Mouse (Mus musculus) frontal cortex, postnatal 25 days (tissue): ENCODE measurements at regions not wholly inside any gene's neighbourhood (a gene's known extent, or its start where the extent isn't known, plus 50 kb on each side); places are given as distances from the start of the nearest gene placed in this dataset.

Experiments
- DNase-seq, 2 experiments: peaks; one replicate each; pipeline ENCODE4 v3.0.0; 2022; ENCODE audit warnings: low spot score in 2 of 2

DNA sequence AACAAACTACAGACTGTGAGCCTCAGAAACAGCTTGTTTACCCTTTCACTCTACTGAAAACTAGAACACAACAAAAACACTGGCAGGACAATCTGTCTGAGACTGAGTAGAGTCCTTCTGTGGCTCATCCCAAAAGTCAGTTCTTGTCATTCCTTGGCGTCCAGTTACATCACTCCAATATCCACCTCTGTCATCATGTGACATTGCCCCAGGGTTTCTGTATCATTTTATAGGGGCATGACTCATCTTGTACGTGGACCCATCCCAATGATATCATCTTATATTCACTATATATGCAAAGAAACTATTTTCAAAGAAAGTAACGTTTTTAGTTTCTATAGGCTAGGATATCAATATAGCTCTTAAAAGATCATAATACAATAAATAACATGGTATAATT is 152.3 kb downstream of the Dkk2 start:
- no peak for DNase-seq

DNA sequence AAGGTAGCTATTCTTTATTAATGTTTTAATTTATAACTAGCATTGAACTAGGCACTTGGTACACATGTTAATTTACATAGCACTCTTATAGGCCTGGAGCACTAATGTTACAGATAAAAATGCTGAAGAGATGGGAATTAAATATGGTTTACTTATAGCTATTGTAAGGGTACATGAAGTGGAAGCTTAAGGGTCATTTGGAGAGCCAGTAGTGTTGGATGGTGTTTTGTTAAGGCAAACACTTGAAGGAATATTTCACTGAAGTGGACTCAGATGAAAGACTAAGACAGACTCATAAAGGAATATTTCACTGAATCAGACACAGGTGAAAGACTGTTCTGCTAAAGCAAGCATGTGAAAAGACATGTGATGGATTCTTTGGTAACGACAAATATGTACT is 172.7 kb downstream of the Dkk2 start:
- DNase-seq = no peak

DNA sequence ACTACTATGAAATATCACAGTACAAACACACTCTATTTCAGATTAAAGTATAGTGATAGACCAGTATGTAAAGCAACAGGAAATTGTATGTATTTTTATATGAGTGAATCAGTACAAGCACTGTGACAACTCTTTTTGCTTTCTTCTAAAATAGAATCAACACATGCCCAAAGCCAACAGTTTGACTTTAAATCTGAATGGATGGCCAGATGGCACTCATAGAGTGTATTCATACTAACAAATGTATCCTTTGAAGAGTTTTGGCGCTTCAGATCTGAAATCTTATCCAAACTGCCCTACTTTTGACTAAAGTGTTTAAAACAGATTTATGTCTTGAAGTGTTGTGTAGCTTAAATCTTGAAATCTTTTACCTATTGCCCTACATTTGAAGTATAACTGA is 184.5 kb downstream of the Dkk2 start:
- no peak for DNase-seq

DNA sequence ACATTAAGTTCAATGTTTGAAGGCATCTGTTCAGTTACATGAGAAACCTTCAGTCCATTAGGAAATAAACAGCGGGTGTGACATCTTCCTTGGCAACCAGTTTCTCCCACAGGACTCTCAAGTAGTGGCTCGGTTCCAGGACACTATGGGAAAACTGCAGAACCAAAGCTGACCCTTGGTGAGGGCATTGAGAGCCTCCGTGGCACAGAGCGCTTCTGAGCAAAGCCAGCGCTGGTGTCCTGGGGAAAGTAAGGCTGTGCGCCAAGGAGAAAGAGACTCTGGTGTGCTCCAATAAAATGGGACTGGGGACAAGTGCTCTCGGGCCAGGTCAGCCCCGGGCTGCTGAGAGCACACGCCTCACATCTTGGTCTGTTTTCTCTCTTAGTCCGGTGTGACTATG is 189.7 kb downstream of the Dkk2 start:
- DNase-seq = no peak

DNA sequence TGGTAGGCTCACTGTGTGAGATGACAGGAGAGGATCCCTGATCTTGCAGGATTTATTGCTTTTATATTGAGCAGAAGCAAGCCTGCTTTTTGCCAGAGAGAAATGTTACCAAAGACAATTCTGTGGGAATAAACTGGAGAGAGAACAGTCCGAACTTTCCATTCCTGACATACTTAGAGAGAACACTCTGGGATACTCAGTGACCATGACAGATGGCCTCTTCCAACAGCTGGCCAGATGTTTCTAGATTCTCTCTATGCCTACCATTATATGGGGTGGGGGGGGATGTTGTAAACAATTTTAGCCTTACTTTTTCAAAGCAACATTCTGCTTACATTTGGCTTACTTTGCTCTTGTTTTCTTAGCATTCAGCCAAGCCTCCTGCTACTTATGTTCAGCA is 192.7 kb downstream of the Dkk2 start:
- no peak for DNase-seq

DNA sequence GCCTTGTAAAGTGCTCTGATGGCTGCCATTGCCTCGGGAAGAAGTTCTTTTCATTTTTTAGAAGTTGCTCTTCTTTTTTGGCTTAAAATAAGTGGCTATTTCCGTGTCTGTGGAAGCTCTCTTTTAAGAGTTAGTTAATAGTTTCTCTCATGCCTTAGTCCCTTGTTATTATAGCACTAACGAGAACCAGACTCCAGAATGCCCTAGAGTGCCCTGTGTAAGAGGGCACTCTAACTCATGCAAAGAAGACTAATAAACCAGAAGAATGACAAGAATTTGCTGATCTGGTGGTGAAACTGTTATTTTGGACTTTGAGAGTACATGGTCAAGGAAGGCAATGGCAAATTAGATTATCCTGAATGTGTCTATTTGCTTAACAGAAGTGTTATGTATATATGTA is 202.6 kb downstream of the Dkk2 start:
- DNase-seq = no peak

DNA sequence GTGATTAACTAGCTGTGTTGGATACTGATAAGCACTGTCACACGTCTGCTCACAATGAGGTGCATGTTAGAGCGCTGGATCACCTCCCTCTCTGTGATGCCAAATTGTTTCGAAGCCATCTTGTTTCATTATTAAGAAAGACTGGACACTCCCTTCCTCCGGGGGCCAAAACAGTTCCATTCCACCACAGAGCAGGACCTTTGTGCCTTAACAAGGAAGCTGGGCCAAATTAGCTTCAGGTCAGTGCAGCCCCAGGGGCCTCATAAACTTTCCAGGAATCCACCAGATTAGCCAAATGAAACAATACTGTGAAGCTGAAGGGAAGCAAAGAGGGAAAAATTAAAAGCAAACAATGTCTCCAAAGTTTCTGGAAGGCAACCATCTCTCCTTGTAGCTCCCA is 241.9 kb downstream of the Dkk2 start:
- no peak for DNase-seq

DNA sequence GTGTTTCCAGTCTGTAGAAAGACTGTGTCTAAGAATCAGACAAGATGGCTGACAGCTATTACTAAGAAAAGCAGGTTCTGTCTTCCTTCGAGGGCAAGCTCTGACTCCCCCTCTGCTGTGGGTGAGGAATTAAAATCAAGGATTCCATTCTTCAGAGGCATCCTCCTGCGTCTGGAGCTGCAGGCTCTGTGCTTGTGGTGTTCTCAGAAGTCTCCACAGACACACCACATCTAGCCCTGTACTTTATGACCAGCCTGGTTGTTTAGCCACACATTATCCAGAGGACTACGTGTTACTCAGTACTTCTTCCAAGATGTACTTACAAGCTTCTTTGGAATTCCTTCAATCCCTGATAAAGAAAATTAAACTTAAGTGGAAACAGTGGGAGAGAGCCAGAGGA is 258.5 kb downstream of the Dkk2 start:
- no peak for DNase-seq

DNA sequence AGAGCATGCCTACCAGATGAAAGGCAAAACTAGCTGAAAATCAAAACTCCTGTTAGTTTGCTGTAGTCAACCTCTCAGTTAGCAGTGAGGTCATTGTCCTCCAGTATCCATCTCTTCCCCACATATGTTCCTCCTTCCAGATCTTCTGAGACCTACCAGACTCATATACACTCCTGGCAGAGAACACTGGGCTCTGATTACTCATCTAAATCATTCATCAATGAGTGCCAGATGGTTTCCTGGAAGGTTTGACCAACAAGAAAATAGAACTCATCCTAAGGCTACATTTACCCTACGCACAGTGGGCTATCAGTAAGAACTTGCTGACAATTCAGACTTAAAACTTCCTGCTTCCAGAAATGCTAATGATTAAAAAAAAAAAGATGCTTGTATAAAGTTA is 260.8 kb downstream of the Dkk2 start:
- DNase-seq = no peak

DNA sequence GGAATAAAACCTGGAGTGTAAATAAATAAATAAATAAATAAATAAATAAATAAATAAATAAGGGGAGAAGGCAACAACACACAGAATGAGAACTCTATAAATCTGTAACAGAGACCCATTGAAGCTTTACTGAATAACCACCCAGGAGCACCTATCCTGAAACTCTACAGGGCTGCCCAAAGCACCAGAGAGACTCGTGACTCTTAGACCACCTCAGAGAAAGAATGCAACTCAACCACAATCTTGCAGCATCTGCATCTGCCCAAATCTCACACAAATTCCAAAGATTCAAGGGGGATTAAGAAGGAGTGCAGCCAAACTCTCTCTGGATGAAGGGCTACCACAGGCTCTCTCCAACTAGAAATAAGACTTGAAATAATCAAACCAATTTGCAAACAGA is 264.5 kb downstream of the Dkk2 start:
- DNase-seq = no peak

DNA sequence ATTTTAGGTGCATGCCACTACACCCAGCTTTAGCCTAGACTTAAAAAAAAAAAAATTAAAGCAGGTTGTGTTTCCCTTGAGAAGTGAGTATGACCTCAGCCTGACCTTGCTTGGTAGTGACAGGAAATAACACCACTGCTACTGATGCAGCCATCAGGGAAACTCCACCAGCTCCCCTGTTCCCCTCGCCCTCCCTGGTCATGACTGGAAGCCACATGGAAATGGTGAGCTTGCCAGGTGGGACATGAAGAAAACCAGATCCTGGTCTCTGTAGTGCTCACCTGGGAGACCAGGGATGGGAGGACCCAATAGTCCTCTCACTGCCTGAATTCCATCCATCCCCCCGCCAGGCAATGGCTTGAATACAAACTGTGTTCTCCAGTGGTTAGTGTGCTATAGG is 268.1 kb downstream of the Dkk2 start:
- no peak for DNase-seq

DNA sequence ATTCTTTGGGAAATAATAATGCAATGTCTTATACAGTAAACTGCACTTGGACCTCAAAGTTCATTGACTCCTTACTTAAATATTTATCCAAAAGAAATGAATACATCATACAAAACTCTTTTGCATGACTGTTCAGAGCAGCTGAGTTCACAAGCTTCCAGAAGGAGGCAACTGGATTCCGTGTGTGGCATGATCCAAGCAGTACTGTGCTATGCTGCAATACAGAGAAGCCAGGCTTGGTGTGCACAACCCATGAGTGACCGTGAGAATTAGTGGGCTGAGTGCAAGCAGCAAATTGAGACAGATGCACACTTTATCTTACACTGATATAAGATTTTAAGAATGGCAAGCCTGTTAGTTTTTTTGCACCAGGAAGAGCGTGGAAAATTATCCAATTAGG is 270.0 kb upstream of the Gimd1 start:
- DNase-seq = no peak

DNA sequence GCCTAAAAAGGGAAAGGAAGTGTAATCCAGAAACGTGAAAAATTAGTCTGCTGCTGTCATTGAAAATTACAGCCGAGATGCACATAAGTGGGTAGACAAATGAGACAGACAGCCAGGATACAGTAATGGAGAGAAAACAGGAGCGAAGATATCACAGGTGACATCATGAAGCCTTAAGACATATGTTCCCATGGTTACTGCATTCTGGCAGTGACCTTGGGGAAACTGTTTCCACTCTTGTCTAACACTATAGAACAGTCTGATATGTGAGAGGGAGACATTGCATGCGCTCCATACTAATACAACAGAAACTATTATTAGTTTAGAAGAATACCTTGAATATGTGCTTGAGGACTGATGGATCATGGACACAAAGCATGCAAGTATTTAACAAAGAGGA is 254.0 kb upstream of the Gimd1 start:
- no peak for DNase-seq

DNA sequence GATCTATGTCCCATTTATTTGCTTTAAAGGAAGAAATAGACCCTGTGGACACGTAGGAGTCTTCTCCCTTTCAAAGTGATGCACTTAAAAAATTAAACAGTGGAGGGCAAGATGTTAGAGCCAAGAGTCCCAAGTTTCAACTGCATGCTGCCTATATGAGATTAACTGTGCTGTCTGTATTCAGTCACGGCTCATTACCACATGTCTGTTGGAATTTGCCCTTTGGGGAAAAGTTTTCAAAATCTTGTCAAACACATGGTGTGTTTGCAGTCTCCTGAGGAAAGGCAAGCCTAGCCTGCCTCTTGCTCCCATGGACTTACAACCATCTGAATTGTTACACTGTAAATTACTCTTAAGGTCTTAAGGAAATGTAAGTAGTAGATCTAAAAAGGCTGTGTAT is 211.9 kb upstream of the Gimd1 start:
- DNase-seq = no peak

DNA sequence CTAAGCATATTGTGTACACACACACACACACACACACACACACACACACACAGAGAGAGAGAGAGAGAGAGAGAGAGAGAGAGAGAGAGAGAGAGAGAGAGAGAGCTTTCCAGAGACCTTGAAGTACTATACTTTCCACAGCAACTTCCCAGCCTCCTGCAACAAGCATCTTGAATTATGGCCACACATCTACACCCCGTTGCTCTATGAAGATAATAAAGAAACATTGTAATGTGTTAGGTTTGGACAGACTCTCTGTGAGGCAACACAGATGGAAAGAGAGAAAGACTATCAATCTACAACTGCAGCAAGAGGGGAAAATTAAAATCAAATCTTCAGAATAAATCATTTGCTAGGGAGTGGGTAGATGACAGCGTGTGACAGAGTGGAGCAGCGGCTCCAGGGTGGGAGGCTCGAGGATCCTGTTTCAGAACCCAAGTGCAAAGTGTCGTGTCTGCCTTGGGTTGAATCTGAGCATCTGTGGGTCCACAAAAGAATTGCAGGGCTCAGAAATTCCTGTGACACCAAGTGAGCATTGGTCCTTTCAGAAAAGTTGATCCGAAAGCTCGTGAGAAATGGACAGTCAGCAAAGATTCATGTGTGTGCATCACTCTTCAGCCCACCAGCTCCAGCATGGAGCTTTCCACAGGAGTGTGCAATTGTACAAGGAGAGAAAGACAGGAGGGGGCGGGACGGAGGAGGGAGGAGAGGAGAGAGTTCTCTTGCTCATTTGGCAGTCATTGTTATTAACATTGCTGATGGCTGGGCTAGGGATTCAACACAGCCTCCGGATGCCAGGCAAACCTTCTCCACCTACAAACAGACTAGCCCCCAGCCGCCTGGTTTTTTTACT is 203.6 kb upstream of the Gimd1 start:
- no peak for DNase-seq

DNA sequence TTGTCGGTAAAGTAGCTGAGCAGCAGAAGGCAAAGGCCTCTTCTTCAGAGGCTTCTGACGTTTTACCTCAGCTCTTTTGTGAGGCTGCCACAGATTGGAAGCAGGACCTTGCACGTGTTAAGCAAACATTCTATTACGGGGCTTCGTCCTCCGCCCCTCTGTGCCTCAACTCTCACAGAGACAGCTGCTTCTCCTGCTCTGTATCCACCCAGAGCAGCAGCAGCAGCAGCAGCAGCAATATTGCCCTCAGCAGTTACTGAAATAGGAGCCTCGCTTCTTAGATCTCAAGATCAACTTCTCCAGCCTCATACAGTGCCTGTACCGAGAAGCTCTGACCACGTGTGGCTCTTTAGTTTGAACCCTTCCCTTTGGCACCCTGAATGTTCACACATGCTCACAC is 202.4 kb upstream of the Gimd1 start:
- DNase-seq = no peak

DNA sequence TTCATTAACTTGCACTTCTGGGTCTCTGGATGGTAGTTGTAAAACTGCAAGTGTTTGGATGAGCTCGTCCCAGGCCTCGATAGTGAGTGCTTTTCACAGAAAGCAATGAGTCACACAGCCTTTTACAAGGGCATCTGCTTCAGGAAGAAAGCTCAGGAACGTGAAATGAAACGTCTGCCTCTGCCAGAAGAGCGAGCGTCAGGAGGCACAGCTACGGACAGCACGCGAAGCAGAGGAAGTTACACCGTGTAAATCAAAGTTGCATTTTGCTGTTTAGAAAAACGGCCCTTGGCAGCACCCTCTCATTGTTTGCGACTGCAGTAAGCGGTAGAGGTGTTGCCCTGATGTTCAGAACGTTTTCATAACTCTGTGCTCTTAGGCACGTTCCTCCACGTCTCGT is 201.5 kb upstream of the Gimd1 start:
- DNase-seq = no peak

DNA sequence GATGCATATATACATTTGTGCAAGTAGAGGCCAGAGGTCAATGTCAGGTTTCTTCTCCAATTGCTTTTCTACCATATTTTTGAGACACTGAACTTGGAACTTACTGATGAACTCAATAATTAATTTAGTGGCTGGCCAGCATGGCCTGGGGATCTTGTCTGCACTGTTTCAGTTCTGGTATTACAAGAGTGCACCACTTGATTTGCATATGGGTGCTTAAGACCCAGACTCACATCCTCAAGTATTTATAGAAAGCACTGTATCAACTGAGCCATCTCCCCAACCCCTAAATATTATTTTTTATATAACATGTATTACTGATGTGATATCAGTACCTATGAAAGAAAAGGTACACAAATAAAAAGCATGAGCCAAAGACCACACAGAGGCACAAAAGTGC is 197.8 kb upstream of the Gimd1 start:
- no peak for DNase-seq

DNA sequence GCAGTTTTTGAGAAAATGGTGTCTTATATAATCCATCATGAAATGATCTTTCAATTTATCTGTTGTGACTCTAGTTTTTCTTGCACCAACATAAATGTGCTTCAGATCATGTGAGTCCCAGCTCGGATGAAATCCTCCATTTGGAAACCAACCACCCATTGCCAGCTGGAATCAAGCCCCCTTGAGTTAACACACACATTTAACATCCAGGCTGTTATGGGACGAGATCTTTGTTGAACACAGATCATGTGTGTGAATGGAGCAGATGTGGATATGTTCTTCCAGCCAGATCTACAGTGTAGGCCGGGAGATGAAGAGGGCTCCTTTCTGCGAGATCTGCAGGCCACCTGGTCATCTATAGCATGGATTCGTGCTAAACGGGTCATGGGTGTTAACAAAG is 188.4 kb upstream of the Gimd1 start:
- no peak for DNase-seq

DNA sequence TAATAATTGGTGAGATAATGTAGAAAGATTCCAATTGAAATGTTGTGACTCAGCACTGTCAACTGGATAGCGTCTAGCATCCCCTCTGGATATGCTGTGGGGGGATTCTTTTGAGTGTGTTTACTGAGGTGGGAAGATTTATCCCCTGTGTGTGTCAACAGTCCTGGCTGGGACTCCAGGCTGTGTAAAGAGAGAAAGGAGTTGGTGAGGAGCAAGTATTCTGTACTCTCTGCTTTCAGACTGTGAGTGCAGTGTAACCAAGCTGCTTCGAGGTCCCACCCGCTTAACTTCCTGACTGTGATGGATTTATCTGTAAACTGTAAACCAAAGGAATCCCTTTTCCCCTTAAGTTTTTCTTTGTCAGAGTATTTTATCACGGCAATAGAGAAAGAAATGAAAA is 175.7 kb upstream of the Gimd1 start:
- no peak for DNase-seq

DNA sequence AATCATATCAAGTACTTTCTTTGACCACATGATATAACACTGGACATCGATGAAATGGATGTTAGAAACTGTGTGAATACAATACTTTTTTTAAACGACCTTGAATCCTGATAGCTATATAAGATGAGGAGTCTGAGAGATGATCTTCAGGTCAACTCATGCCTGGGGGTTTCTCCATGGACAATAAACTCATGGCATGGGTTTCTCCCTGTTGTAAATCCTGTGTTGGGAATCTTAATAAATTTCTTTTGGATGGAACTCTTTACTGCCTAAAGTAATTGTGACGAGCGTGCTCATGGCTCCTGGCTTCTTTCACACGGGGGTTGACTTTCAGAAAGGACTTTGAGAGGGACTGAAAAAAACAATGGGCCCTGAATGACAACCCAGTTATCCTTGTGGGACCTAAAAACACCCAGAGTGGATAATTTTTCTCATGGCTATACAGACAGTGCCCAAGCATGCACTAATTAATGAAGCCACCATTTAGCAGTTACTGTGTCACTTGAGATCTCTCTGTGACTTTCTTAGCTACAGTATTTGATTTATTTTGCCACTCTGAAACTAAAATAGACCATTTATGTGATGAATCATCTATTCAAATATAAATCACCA is 167.2 kb upstream of the Gimd1 start:
- no peak for DNase-seq

DNA sequence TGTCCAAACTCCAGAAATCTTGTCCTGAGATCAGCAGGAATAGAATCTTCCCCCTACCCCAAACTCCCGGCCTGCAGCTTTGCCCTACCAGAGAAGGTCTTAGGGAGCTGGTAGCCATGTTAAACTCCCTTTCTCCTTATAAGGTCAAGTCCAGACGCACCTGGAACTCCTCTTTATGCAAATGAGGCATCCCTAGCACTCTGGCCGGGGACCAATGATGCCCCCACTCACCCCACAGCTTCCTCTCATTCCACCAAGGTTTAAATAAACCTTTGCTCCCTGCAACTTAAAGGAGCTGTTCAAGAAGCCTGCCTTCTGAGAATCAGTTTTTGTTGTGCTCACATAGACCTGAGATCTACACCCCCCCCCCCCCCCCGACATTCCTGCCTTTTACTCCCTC is 158.6 kb upstream of the Gimd1 start:
- DNase-seq = no peak

DNA sequence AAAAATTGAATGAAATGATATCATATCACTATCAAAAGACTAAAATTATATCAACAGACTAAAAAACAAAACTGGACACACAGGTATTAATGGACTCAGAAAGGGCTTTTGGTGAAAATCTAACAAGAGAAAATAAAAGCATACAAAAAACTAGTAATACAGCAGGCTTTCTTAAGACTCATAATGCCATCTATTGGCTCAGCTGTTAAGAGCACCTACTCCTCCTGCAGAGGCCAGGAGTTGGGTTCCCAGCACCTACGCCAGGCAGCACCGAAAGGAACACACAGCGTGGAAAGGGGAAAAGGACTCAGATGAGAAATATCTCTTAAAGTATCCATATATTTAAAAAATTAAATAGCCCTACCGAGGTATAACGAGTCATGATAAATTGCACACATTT is 151.9 kb upstream of the Gimd1 start:
- DNase-seq = no peak

DNA sequence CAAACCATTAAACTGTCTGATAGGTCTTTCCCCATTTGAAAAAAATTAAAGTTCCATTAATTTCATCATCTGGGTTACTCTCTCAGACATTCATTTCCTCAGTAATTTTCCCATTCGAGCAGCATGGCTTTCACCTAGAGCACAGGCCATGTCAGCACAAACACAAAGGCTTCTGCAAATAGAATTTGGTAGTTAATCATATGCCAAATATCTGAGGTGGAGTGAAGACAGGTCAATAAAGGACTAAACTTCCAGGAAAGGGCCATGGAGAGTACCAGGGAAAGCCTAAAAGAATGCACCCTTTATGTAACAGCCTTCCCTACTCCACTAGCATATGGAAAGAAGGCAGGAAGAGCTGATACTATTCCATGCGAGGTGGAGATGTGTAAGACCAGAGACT is 150.3 kb upstream of the Gimd1 start:
- DNase-seq = no peak
